Mouse (Mus musculus): Measurements from ENCODE around the gene Gm20671.

DNA sequence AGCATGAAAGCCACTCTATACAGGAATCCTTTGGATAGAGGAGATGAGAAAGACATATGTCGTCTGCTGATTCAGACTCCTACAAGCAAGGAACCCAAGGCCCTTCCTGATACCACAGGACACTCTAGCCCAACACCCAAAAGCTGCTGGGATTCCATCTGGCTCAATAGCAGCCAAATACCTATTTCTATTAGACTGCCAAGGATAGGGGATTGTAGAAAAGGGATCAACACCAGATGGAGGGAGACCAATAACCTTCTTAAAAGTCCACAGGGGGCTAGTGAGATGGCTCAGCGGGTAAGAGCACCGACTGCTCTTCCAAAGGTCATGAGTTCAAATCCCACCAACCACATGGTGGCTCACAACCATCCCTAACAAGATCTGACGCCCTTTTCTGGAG, 11.5 kb downstream of the Gm20671 start:
- no peak for TF ChIP-seq CTCF (IDR thresholded peaks at IDR 0.05)
- TF ChIP-seq EP300 (IDR thresholded peaks at IDR 0.05): no peak

Data from lung, postnatal 0 days (tissue).